Mouse (Mus musculus) left cerebral cortex, adult 18-20 months (tissue): ENCODE data around the gene Eif2b5. TPM values are rescaled to one million over a fixed set of nuclear protein-coding genes. Genes with fewer than 3 reads are reported as not detected.

ENCODE experiments used
- DNase-seq, 2 experiments: peaks; one replicate each; pipeline ENCODE4 v3.0.0; 2021 to 2022; ENCODE audit warnings: low spot score in 2 of 2, mixed read lengths in 1 of 2
- total RNA-seq, 2 experiments: library from RNA; stranded (reverse); gene quantifications; 2 replicates each; pipeline ENCODE4 v1.2.3; 2021

The Eif2b5 gene
- total RNA-seq, 2 experiments from 2014 or later = 55.8 to 65.4 TPM

DNA sequence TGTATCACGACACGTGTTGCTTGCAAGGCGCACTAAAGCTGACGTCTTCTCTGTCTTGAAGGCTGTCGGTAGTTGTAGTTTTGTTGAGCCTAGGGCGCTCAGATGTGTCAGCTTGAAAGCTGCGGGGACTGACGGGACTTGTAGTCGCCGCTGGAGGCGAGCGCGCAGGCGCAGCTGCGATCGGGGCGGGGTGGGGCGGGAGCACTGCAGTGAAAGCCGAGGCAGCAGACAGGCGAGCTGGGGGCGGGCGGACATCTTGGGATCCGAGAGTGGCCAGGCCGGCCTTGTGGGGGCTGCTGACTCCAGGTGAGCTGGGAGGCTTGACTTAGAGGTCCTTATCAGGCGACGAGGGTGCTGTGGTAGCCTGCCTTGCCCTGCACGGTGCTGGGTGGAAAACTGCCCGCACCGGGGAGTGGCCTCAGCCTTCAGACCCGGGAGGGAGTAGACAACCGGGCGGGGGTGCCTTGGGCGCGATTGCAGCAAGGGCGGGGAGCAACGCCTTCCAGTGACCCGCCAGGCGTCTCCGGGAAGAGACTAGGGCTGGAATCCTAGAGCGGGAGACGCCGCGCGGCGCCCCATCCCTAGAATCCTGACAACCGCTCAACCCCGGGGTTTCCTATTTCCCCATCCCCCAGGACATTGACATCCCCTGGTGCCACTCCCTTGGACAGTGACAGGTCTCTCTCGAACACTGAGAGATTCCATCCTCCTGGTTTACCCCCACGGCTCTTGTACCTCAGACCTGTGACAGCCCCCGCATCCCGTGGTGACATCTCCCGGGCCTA, 36.9 kb downstream of the Eif2b5 start, which contains the start of gene Ap2m1:
TSS of gene Ap2m1 (plus strand) at position 183 of the 785 bp plus-strand sequence.
- peak; percentile 88 to 93 for DNase-seq

DNA sequence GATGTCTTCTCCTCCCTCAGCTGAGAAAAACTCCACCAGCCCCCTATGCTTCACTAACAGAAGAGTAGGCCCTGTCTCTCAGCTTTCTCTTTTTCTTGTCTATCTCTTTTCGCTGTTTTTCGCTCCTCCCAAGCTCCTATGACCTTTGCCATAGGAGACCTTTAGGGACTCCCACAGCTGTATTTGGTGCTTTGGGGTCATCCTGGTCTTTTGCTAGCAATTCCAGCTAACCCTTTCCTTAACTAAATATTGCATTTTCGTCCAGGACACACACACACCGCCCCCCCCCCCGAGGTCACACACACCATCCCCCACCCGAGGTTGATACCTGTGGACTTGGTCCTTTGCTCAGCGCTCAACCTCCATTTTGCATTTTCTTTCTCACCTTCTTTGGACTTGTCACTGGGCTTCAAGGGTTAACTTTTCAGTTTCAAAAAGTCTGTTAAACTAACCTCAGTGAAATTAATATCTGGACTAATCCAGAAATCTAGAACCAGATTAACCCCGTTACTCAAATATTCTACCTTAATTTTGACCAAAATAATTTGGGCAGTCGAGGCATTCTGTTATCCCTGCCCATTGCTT, 37.6 kb downstream of the Eif2b5 start:
- DNase-seq = no peak

- peak; percentile 16 to 29 for DNase-seq
Measured at GRCm38 (mm10) chr16:20537071-20537471, 38.5 kb downstream of the Eif2b5 start.

GRCm38 (mm10) chr16:20537601-20538320, 39.1 kb downstream of the Eif2b5 start:
- DNase-seq = no peak

- no peak for DNase-seq
Measured at GRCm38 (mm10) chr16:20539649-20540048, 41.0 kb downstream of the Eif2b5 start.

GRCm38 (mm10) chr16:20540438-20540837, 41.8 kb downstream of the Eif2b5 start:
- no peak for DNase-seq

DNA sequence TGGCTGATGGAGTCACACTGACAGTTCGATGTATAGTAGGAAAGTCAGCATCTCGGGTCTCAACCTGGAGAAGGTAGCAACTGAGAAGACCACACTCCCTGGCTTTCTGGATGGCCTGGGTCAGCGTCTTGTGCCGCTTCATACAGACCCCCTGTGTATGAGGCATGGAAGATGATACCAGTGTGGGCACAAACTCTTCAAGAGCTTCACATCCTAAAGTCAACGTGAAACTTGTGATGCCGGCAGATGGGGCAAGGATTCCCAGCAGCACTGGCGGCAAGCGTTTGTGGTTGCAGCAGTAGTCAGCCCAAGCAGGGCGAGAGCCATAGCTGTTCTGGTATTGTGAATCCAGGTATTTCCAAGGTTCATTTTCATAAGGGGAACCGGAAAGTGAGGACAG, 47.1 kb downstream of the Eif2b5 start:
- no peak for DNase-seq

GRCm38 (mm10) chr16:20547423-20547822, 48.8 kb downstream of the Eif2b5 start:
- DNase-seq = no peak

GRCm38 (mm10) chr16:20548096-20548948, 49.7 kb downstream of the Eif2b5 start, which contains the start of gene Abcf3:
TSS of gene Abcf3 (plus strand) at chr16:20548577.
- peak; percentile 97 to 99 for DNase-seq

DNA sequence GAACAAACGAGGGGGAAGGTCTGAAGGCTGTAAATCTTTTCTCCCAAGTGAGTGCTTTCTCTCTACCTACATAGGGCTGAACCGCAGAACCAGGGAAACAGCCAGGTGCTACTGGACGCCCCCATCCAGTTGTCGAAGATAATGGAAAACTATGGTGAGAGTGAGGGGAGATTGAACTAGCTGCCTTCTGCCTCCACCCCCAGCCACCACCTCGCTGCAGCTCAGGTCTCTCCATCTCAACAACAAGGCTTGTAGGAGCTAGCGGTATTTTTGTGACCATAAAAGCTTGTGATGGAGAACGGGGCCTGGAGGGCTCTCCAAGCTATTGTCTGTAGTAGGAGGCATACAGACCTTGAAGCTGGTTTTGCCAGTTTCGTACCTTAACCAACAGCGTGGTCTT, 50.5 kb downstream of the Eif2b5 start:
- no peak for DNase-seq

GRCm38 (mm10) chr16:20551691-20552090, 53.1 kb downstream of the Eif2b5 start:
- DNase-seq = no peak

GRCm38 (mm10) chr16:20552594-20552993, 54.0 kb downstream of the Eif2b5 start:
- DNase-seq = no peak

GRCm38 (mm10) chr16:20555000-20555399, 56.4 kb downstream of the Eif2b5 start:
- no peak for DNase-seq

GRCm38 (mm10) chr16:20557381-20557780, 58.8 kb downstream of the Eif2b5 start:
- DNase-seq = no peak

Other genes starting within 250 kb of the Eif2b5 start
- 10 to 100 TPM; 47.9 to 53.6 TPM for gene Parl, start 196.4 kb upstream of the Eif2b5 start, total RNA-seq
- gene Cyp2ab1, start 173.4 kb upstream of the Eif2b5 start, total RNA-seq = not detected
- gene Abcc5, start 72.4 kb upstream of the Eif2b5 start, total RNA-seq = 100 to 1,000 TPM; 208 to 216 TPM
- 10 to 100 TPM; 57.0 to 57.5 TPM for gene Dvl3, start 18.2 kb downstream of the Eif2b5 start, total RNA-seq
- 100 to 1,000 TPM; 826 to 873 TPM for gene Ap2m1, start 36.7 kb downstream of the Eif2b5 start, total RNA-seq
- 100 to 1,000 TPM; 100 to 120 TPM for gene Abcf3, start 49.8 kb downstream of the Eif2b5 start, total RNA-seq
- gene Vwa5b2, start 90.7 kb downstream of the Eif2b5 start, total RNA-seq = 10 to 100 TPM; 50.1 to 62.9 TPM
- gene Eef1akmt4, start 112.8 kb downstream of the Eif2b5 start, total RNA-seq = 1 to 10 TPM; 1.9 to 2.9 TPM
- not detected for gene Gm49333, start 112.8 kb downstream of the Eif2b5 start, total RNA-seq
- 10 to 100 TPM; 11.7 to 13.4 TPM for gene Alg3, start 112.9 kb downstream of the Eif2b5 start, total RNA-seq
- 100 to 1,000 TPM; 189 to 201 TPM for gene Camk2n2, start 122.5 kb downstream of the Eif2b5 start, total RNA-seq
- gene Ece2, start 131.0 kb downstream of the Eif2b5 start, total RNA-seq = 10 to 100 TPM; 23.7 to 27.6 TPM
- gene Psmd2, start 152.8 kb downstream of the Eif2b5 start, total RNA-seq = 100 to 1,000 TPM; 223 to 226 TPM
- gene Eif4g1, start 169.5 kb downstream of the Eif2b5 start, total RNA-seq = 100 to 1,000 TPM; 262 to 265 TPM
- gene Fam131a, start 194.4 kb downstream of the Eif2b5 start, total RNA-seq = 100 to 1,000 TPM; 320 to 327 TPM
- gene Polr2h, start 218.8 kb downstream of the Eif2b5 start, total RNA-seq = 10 to 100 TPM; 27.6 to 30.2 TPM
- 10 to 100 TPM; 54.8 to 67.2 TPM for gene Clcn2, start 218.9 kb downstream of the Eif2b5 start, total RNA-seq
- 10 to 100 TPM; 39.9 to 47.0 TPM for gene Chrd, start 234.3 kb downstream of the Eif2b5 start, total RNA-seq
- 1 to 10 TPM; 3.7 to 6.0 TPM for gene Thpo, start 235.7 kb downstream of the Eif2b5 start, total RNA-seq